8 mouse cellular contexts compared by ENCODE assay signal in the genomic region with DNA sequence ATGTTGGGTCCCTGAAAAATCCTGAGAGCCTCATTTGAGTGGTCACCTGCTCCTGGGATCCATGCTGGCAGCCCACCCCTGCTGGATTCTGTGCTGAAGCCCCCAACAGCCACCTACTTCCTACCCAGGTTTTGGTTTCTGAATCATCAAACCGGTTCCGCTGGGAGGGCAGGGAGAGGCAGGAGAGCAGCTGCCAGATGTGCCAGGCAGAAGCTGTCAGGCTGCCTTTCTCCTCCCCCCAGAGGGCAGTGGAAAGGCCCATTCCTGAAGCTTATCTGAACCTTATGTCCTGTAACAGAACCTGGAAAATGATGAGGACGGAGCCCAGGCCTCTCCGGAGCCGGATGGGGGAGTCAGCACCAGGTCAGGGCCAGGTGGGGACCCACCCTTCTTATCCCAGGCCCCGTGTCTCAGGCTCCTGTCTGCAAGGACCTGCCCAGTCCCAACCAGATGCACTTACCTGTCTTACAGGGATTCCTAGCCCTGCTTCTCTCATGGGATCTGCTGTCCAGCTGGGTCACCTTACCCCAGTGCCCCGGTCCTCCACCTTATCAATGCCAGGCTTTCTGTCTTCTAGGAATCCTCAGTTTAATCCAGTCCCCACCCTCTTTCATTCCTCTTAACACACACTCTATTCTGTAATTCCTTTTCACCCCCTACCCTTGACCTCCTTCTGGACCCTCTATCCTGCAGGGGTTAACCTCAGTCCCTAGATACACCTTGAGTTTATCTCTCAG. TPM values are rescaled to one million over a fixed set of nuclear protein-coding genes. Genes with fewer than 3 reads are reported as not detected.
DNase-seq lines count a peak whose midpoint lies in the region; ATAC-seq and TF ChIP-seq lines count a peak whose summit lies in the region.

No protein-coding gene starts in this region.

- peaks cover 32% of the 10 kb centered on the region for H3K36me3 ChIP-seq in heart, embryonic 15.5 days
- H3K36me3 ChIP-seq in liver, embryonic 13.5 days, result peaks cover 37% of the 10 kb centered on the region

- H3K9me3 ChIP-seq in heart, embryonic 15.5 days (replicated peaks), result no peaks in the 10 kb centered on the region
- H3K9me3 ChIP-seq in liver, embryonic 13.5 days (replicated peaks), result no peaks in the 10 kb centered on the region

- peak; percentile 27 to 41 for DNase-seq in left cerebral cortex, postnatal 36 days (ENCODE audit: low spot score in 2 of 2)
- no peak for DNase-seq in left cerebral cortex, postnatal 4 days
- no peak for DNase-seq in liver, embryonic 13.5 days
- peak; percentile 33 for DNase-seq in testis, postnatal 14 days (ENCODE audit: low spot score)
- DNase-seq in adrenal gland, postnatal 36 days, result no peak
- no peak for DNase-seq in frontal cortex, adult 2 months (ENCODE audit: extremely low spot score in 1 of 2, low spot score in 1 of 2)

- TF ChIP-seq POLR2A in bone marrow, adult 2 months (IDR thresholded peaks at IDR 0.05; ENCODE audit: borderline replicate concordance, control insufficient read depth, low read depth, low read length), result no peak

- peak overlapping the region; percentile 40; the same call in 1 of the 2 replicates for H3K27ac ChIP-seq in bone marrow, adult 2 months (ENCODE audit: control insufficient read depth, insufficient read depth, low read depth, low read length, poor library complexity)
- H3K27ac ChIP-seq in heart, embryonic 15.5 days, result no peak overlapping the region
- peak overlapping the region; percentile 86 for H3K27ac ChIP-seq in liver, embryonic 13.5 days

- ATAC-seq in heart, embryonic 15.5 days (replicated peaks; ENCODE audit: insufficient number of reproducible peaks, insufficient read depth, low FRiP score, low read depth), result no peak
- ATAC-seq in liver, embryonic 13.5 days (ENCODE audit: low read depth), result no peak

- peak overlapping the region; percentile 83 for H3K4me3 ChIP-seq in bone marrow, adult 2 months (replicated peaks; ENCODE audit: control insufficient read depth, low read depth, low read length)
- H3K4me3 ChIP-seq in heart, embryonic 15.5 days, result peak overlapping the region; percentile 82
- H3K4me3 ChIP-seq in liver, embryonic 13.5 days (replicated peaks), result peak overlapping the region; percentile 82

- WGBS in bone marrow, adult 2 months, result 66% methylated on average over 7 of the region's 7 CpGs
- 54% methylated on average over 7 of the region's 7 CpGs for WGBS in heart, embryonic 15.5 days
- WGBS in liver, embryonic 13.5 days (ENCODE audit: insufficient replicate concordance), result 53% methylated on average over 7 of the region's 7 CpGs

- peak overlapping the region; percentile 83 for H3K9ac ChIP-seq in heart, embryonic 15.5 days
- H3K9ac ChIP-seq in liver, embryonic 13.5 days, result peak overlapping the region; percentile 92

- peak overlapping the region; percentile 70 for H3K4me2 ChIP-seq in heart, embryonic 15.5 days
- H3K4me2 ChIP-seq in liver, embryonic 13.5 days, result peak overlapping the region; percentile 75

- peaks cover 8% of the 10 kb centered on the region for H3K4me1 ChIP-seq in bone marrow, adult 2 months (ENCODE audit: control insufficient read depth, insufficient read depth, low read length)
- H3K4me1 ChIP-seq in heart, embryonic 15.5 days (replicated peaks), result peaks cover 21% of the 10 kb centered on the region
- H3K4me1 ChIP-seq in liver, embryonic 13.5 days (replicated peaks), result peaks cover 90% of the 10 kb centered on the region

- TF ChIP-seq CTCF in bone marrow, adult 2 months (IDR thresholded peaks at IDR 0.05; ENCODE audit: control insufficient read depth, insufficient read depth, low read length), result no peak

- H3K27me3 ChIP-seq in heart, embryonic 15.5 days, result no peaks in the 10 kb centered on the region
- H3K27me3 ChIP-seq in liver, embryonic 13.5 days, result no peaks in the 10 kb centered on the region

- intact Hi-C loops in left cerebral cortex, postnatal 36 days (cut with DNase I), result loop anchor here (5.0 kb wide), 2 partner anchors 65 to 105 kb away; partner anchors contain the start of genes Pold4, Ppp1ca and Tbc1d10c
- intact Hi-C loops in left cerebral cortex, postnatal 4 days (cut with DNase I), result no loop called here

RNA-seq across cellular contexts. Expression of gene Aip, which starts 1.3 kb away (rescaled TPM):
- total RNA-seq in left cerebral cortex, postnatal 36 days (2021), result 100 to 1,000 TPM; 106 to 133 TPM
- total RNA-seq in left cerebral cortex, postnatal 4 days (2021), result 10 to 100 TPM; 54.8 to 64.8 TPM
- polyA plus RNA-seq in bone marrow, adult 2 months (2011; ENCODE audit: insufficient read depth, insufficient read length, low replicate concordance, missing spikeins), result 22.0 and 53.5 TPM in 2 replicates
- 78.1 and 92.5 TPM in 2 replicates for polyA plus RNA-seq in heart, embryonic 15.5 days (2015; fragmentation: Nextera tagmentation; extraction: Ambion mirVana)
- polyA plus RNA-seq in liver, embryonic 13.5 days (2015; fragmentation: Nextera tagmentation; extraction: Ambion mirVana), result 37.7 and 38.9 TPM in 2 replicates
- total RNA-seq in adrenal gland, postnatal 36 days (2021), result 100 to 1,000 TPM; 104 to 124 TPM
- polyA plus RNA-seq in frontal cortex, adult 2 months (2012; rRNA removed), result 162 and 174 TPM in 2 replicates

RNA-seq across cellular contexts. Expression of gene Gpr152, which starts 12.7 kb away (rescaled TPM):
- not detected for total RNA-seq in left cerebral cortex, postnatal 36 days (2021)
- total RNA-seq in left cerebral cortex, postnatal 4 days (2021), result not detected
- not detected in 2 replicates for polyA plus RNA-seq in bone marrow, adult 2 months (2011; ENCODE audit: insufficient read depth, insufficient read length, low replicate concordance, missing spikeins)
- polyA plus RNA-seq in heart, embryonic 15.5 days (2015; fragmentation: Nextera tagmentation; extraction: Ambion mirVana), result 0.04 TPM in 1 of 2 replicates, not detected in the other
- polyA plus RNA-seq in liver, embryonic 13.5 days (2015; fragmentation: Nextera tagmentation; extraction: Ambion mirVana), result 0.02 TPM in 1 of 2 replicates, not detected in the other
- total RNA-seq in adrenal gland, postnatal 36 days (2021), result under 1 TPM in 1 of 2 experiments, not detected in 1; 0.10 TPM
- 0.06 and 0.11 TPM in 2 replicates for polyA plus RNA-seq in frontal cortex, adult 2 months (2012; rRNA removed)

RNA-seq across cellular contexts. Expression of gene Cabp4, which starts 16.9 kb away (rescaled TPM):
- total RNA-seq in left cerebral cortex, postnatal 36 days (2021), result not detected
- not detected for total RNA-seq in left cerebral cortex, postnatal 4 days (2021)
- polyA plus RNA-seq in bone marrow, adult 2 months (2011; ENCODE audit: insufficient read depth, insufficient read length, low replicate concordance, missing spikeins), result 0.29 and 0.60 TPM in 2 replicates
- polyA plus RNA-seq in heart, embryonic 15.5 days (2015; fragmentation: Nextera tagmentation; extraction: Ambion mirVana), result not detected in 2 replicates
- polyA plus RNA-seq in liver, embryonic 13.5 days (2015; fragmentation: Nextera tagmentation; extraction: Ambion mirVana), result 0.07 and 0.13 TPM in 2 replicates
- total RNA-seq in adrenal gland, postnatal 36 days (2021), result under 1 TPM; 0.30 to 0.40 TPM
- polyA plus RNA-seq in frontal cortex, adult 2 months (2012; rRNA removed), result 0.12 and 0.17 TPM in 2 replicates

RNA-seq across cellular contexts. Expression of gene Coro1b, which starts 21.5 kb away (rescaled TPM):
- 10 to 100 TPM; 75.7 to 81.1 TPM for total RNA-seq in left cerebral cortex, postnatal 36 days (2021)
- total RNA-seq in left cerebral cortex, postnatal 4 days (2021), result 100 to 1,000 TPM in 1 of 2 experiments, 10 to 100 TPM in 1; 92.6 to 107 TPM
- 75.8 and 114 TPM in 2 replicates for polyA plus RNA-seq in bone marrow, adult 2 months (2011; ENCODE audit: insufficient read depth, insufficient read length, low replicate concordance, missing spikeins)
- polyA plus RNA-seq in heart, embryonic 15.5 days (2015; fragmentation: Nextera tagmentation; extraction: Ambion mirVana), result 114 and 137 TPM in 2 replicates
- polyA plus RNA-seq in liver, embryonic 13.5 days (2015; fragmentation: Nextera tagmentation; extraction: Ambion mirVana), result 70.7 and 72.6 TPM in 2 replicates
- 100 to 1,000 TPM; 171 to 195 TPM for total RNA-seq in adrenal gland, postnatal 36 days (2021)
- 183 and 225 TPM in 2 replicates for polyA plus RNA-seq in frontal cortex, adult 2 months (2012; rRNA removed)

RNA-seq across cellular contexts. Expression of gene Ptprcap, which starts 26.5 kb away (rescaled TPM):
- 1 to 10 TPM; 1.3 to 1.8 TPM for total RNA-seq in left cerebral cortex, postnatal 36 days (2021)
- total RNA-seq in left cerebral cortex, postnatal 4 days (2021), result 1 to 10 TPM; 1.2 to 1.6 TPM
- 27.6 and 60.8 TPM in 2 replicates for polyA plus RNA-seq in bone marrow, adult 2 months (2011; ENCODE audit: insufficient read depth, insufficient read length, low replicate concordance, missing spikeins)
- polyA plus RNA-seq in heart, embryonic 15.5 days (2015; fragmentation: Nextera tagmentation; extraction: Ambion mirVana), result 3.6 and 33.8 TPM in 2 replicates
- polyA plus RNA-seq in liver, embryonic 13.5 days (2015; fragmentation: Nextera tagmentation; extraction: Ambion mirVana), result 18.8 and 21.3 TPM in 2 replicates
- total RNA-seq in adrenal gland, postnatal 36 days (2021), result 1 to 10 TPM; 1.4 to 3.1 TPM
- 1.9 and 2.3 TPM in 2 replicates for polyA plus RNA-seq in frontal cortex, adult 2 months (2012; rRNA removed)

Comparison
In these comparisons a context has a peak if more than half of its experiments do, and no peak if none do; other contexts are left out.
1. DNase-seq: peak in left cerebral cortex, postnatal 36 days (2 of 2) and testis, postnatal 14 days (single experiment); none in left cerebral cortex, postnatal 4 days (single experiment), liver, embryonic 13.5 days (single experiment), adrenal gland, postnatal 36 days (0 of 2) and frontal cortex, adult 2 months (0 of 2).
2. Peak in every context shown above with its lines, with median percentiles within 50 percentile points of each other: H3K4me3 ChIP-seq.